Mouse (Mus musculus) C2C12 (cell line): ENCODE measurements around the gene C1galt1. TPM values are rescaled to one million over a fixed set of nuclear protein-coding genes. Genes with fewer than 3 reads are reported as not detected.

Source experiments
- H3K27me3 ChIP-seq: one replicate; pipeline ENCODE4 v1.6.1; 2011; ENCODE audit not compliant: control insufficient read depth, insufficient read depth, insufficient read length
- H3K36me3 ChIP-seq: one replicate; pipeline ENCODE4 v1.6.1; 2011; ENCODE audit not compliant: control insufficient read depth, insufficient read depth
- H3K4me3 ChIP-seq: one replicate; pipeline ENCODE4 v1.5.1; 2011; ENCODE audit warnings: mild to moderate bottlenecking, control low read depth; ENCODE audit not compliant: poor library complexity, insufficient read depth, severe bottlenecking
- H3K79me2 ChIP-seq: one replicate; pipeline ENCODE4 v1.6.1; 2011; ENCODE audit not compliant: control insufficient read depth, insufficient read depth
- H3K79me3 ChIP-seq: one replicate; pipeline ENCODE4 v1.6.1; 2011; ENCODE audit warnings: low read depth, control low read depth
- H3ac ChIP-seq: one replicate; pipeline ENCODE3; 2011; ENCODE audit warnings: low read depth; ENCODE audit not compliant: control insufficient read depth, insufficient read length
- CEBPB ChIP-seq: IDR thresholded peaks from one replicate; pipeline ENCODE4 v1.6.1; 2011; ENCODE audit warnings: low read depth, mild to moderate bottlenecking, control low read depth, moderate library complexity
- CTCF ChIP-seq: IDR thresholded peaks from one replicate; pipeline ENCODE4 v1.5.1; 2011; ENCODE audit not compliant: control insufficient read depth, insufficient read depth, insufficient read length
- FOSL1 ChIP-seq: IDR thresholded peaks from one replicate; pipeline ENCODE4 v1.8.0; 2011; ENCODE audit warnings: mild to moderate bottlenecking, low read length; ENCODE audit not compliant: poor library complexity, insufficient read depth, severe bottlenecking
- MAX ChIP-seq: IDR thresholded peaks from one replicate; pipeline ENCODE4 v1.6.1; 2011; ENCODE audit warnings: mild to moderate bottlenecking, control low read depth
- MYOD1 ChIP-seq: IDR thresholded peaks from one replicate; pipeline ENCODE4 v1.6.1; 2011; ENCODE audit warnings: low read depth; ENCODE audit not compliant: control insufficient read depth, insufficient read length
- MYOG ChIP-seq: IDR thresholded peaks from one replicate; pipeline ENCODE4 v1.6.1; 2011; ENCODE audit not compliant: control insufficient read depth, insufficient read length; ENCODE audit errors: extremely low read depth
- USF1 ChIP-seq: IDR thresholded peaks from one replicate; pipeline ENCODE4 v1.6.1; 2011; ENCODE audit warnings: low read depth, mild to moderate bottlenecking, control low read depth, moderate library complexity
- polyA plus RNA-seq: library from polyadenylated mRNA; unstranded; fragments of >200 nt; fragmentation: generic; extraction: Trizol; gene quantifications from one replicate; pipeline ENCODE4 v1.2.1, GENCODE M21; 2012; ENCODE audit warnings: missing spikeins

Gene C1galt1
- polyA plus RNA-seq, 1 experiment = 4.0 TPM

DNA sequence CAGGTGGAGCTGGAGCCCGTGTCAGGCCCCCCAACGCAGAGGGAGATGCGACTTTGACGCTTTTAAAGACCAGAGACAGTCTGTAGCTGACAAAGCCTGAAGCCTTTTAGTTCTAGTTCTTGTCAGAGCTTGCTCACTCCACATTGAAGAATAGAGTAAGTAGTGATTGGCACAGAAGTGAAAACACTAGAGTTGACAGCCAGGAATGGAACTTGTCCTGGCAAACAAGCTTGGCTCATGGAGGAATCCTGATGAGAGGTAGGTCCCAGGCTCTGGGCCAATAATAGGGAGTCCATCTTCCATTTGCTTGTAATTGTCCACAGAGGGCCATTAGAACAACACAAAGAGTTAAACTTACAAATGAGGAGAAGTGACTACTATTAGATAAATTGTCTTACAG lies 18.7 kb downstream of the C1galt1 start:
- TF ChIP-seq CEBPB (no peak), MYOG (no peak), MYOD1 (no peak), FOSL1 (no peak), CTCF (no peak)
- H3K36me3 ChIP-seq = peaks cover 3% of the 10 kb centered on the region
- no peak overlapping the region for H3K4me3 ChIP-seq
- H3K27me3 ChIP-seq = no peaks in the 10 kb centered on the region
- no peak overlapping the region for H3ac ChIP-seq
- H3K79me3 ChIP-seq = peaks cover 5% of the 10 kb centered on the region
- H3K79me2 ChIP-seq = peaks cover 18% of the 10 kb centered on the region

GRCm38 (mm10) chr6:7876836-7877235 lies 32.2 kb downstream of the C1galt1 start:
- H3K27me3 ChIP-seq = no peaks in the 10 kb centered on the region
- TF ChIP-seq CEBPB (no peak), FOSL1 (no peak), MYOG (no peak), USF1 (no peak), MAX (no peak), MYOD1 (no peak), CTCF (no peak)
- no peak overlapping the region for H3ac ChIP-seq
- no peak overlapping the region for H3K4me3 ChIP-seq
- peaks cover 4% of the 10 kb centered on the region for H3K36me3 ChIP-seq
- no peaks in the 10 kb centered on the region for H3K79me2 ChIP-seq
- no peaks in the 10 kb centered on the region for H3K79me3 ChIP-seq

DNA sequence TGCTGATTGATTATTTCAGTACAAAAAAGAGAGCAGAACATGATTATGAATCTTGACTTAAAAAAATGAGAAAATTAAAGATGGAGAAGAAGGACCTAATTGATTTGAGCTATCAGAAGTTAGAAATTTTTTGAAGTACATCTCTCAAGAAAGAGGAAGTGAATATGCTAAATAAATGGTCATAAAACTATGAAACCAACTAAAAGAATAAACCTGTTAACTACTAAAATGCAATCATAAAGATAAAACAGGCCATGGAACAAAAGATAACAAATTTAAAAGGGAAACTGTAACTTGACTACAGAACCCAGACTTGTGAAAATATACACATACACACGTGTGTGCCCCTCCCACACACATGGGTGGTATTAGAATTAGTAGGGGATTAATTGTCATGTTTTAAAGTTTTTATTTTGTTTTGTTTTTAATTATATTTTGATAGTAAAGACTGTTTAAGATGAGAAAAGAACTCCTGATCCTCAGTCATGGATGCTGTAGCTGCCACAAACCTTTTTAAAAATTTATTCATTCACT lies 37.0 kb downstream of the C1galt1 start:
- TF ChIP-seq MYOG (no peak), USF1 (no peak), FOSL1 (no peak)
- H3K79me2 ChIP-seq = no peaks in the 10 kb centered on the region

GRCm38 (mm10) chr6:7882520-7882919 lies 37.9 kb downstream of the C1galt1 start:
- Histone ChIP-seq H3ac (no peak overlapping the region), H3K4me3 (no peak overlapping the region), H3K79me2 (no peaks in the 10 kb centered on the region), H3K36me3 (no peaks in the 10 kb centered on the region), H3K27me3 (no peaks in the 10 kb centered on the region), H3K79me3 (no peaks in the 10 kb centered on the region)
- TF ChIP-seq MYOD1 (no peak), FOSL1 (no peak), USF1 (peak; percentile 59), CEBPB (peak; percentile 83)

More for the DNA sequence above, 37.0 kb downstream of the C1galt1 start:
- H3K27me3 ChIP-seq = no peaks in the 10 kb centered on the region
- no peaks in the 10 kb centered on the region for H3K36me3 ChIP-seq
- H3K79me3 ChIP-seq = no peaks in the 10 kb centered on the region
- H3K4me3 ChIP-seq = no peak overlapping the region
- H3ac ChIP-seq = no peak overlapping the region

DNA sequence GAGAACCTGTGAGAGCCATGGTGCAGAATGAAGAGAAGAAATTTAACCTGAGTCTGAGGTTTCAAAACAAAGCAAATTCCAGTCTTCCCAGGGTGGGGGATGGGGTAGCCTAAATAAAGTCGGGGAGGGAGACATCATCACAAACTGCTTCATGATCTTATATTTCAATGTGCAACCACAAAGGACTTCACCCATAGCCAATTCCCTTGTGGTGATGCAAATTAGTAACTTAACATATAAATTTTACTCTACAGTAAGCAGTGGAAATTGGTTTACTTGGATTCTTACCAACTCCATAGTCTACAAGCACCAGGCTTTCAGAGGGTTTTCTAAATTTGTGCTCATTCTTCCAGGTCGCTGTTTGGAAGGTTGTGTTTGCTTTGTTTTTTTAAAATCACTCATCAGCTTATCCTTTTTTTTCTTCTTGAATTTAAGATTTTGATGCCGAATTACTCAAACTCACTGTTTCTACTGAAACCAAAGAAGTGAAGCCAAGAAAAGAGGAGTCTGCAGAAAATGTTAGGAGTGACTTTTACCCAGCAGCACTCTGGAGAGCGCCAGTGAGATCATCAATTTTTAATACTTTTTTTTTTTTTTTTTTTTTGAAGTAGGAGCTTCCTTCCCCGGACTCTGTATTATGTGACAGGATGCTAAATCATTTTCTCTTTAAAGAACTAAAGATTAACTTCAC lies 41.5 kb downstream of the C1galt1 start:
- H3K79me2 ChIP-seq = no peaks in the 10 kb centered on the region
- TF ChIP-seq MYOG = no peak
- no peak for TF ChIP-seq FOSL1
- no peaks in the 10 kb centered on the region for H3K36me3 ChIP-seq
- no peaks in the 10 kb centered on the region for H3K27me3 ChIP-seq
- H3ac ChIP-seq = no peak overlapping the region
- H3K4me3 ChIP-seq = no peak overlapping the region
- H3K79me3 ChIP-seq = no peaks in the 10 kb centered on the region

GRCm38 (mm10) chr6:7886685-7887004 lies 42.0 kb downstream of the C1galt1 start:
- no peak for TF ChIP-seq MYOG
- no peak for TF ChIP-seq MYOD1
- no peak for TF ChIP-seq CTCF
- H3ac ChIP-seq = no peak overlapping the region
- no peak overlapping the region for H3K4me3 ChIP-seq
- H3K79me3 ChIP-seq = no peaks in the 10 kb centered on the region
- no peaks in the 10 kb centered on the region for H3K36me3 ChIP-seq
- H3K27me3 ChIP-seq = no peaks in the 10 kb centered on the region
- no peaks in the 10 kb centered on the region for H3K79me2 ChIP-seq
